Mouse (Mus musculus) kidney, adult 2 months (tissue): ENCODE data around the gene Rrp15.
A peak's percentile ranks its signal among the peaks of the same experiment; 100 is the strongest.

ENCODE experiments used
- CTCF ChIP-seq: fragments of 200-500 bp; conservative IDR thresholded peaks from 2 replicates; pipeline ENCODE4 v1.5.1; 2011; ENCODE audit warnings: low read depth, mild to moderate bottlenecking, control low read depth, low read length, moderate library complexity, mixed read lengths; ENCODE audit not compliant: insufficient read depth, insufficient read length
- POLR2A ChIP-seq: fragments of 200-500 bp; IDR thresholded peaks from one replicate; pipeline ENCODE4 v1.6.1; 2011; ENCODE audit warnings: low read depth, low read length, control low read depth

- TF ChIP-seq CTCF, result 0 out of 2 replicates have a peak, but pooled peaks have one; percentile 18
- no peak for TF ChIP-seq POLR2A
These were observed 36.2 kb downstream of the Rrp15 start for GRCm38 (mm10) chr1:186712802-186713471.
